Mouse (Mus musculus): ENCODE measurements at regions not wholly inside any gene's neighbourhood (a gene's known extent, or its start where the extent isn't known, plus 50 kb on each side); places are given as distances from the start of the nearest gene placed in this dataset.

DNA sequence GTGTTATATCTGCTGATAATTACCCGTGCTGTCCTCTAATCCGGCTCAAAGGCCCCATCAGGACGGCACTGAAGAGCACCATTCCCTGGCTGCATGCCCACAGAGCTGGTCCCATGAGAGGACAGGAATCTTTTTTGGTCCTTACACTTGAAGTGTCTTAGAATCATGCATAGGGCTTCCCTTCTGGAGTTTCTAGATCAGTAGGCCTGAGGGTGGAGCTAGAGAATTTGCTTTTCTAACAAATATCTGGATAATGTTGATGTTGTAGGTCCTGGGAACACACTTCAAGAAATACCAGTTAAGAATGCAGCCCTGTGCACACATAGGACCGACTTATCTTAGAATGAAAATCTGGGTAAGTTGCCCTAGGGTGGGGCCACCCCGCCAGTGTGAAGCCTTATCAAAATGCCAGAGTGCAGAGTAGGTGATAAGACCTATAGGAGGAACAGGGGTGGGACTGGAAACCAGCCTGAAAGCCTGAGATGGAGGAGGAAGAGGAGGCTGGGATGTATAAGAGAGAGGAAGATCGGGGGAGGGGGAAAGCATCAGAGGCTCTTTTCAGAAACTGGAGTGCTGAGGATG lies 111.2 kb downstream of the Bdh1 start:
- Histone ChIP-seq H3K9ac (ENCODE audit: low read depth, low read length) (no peak overlapping the region), H3K27me3 (ENCODE audit: control insufficient read depth, insufficient read depth, low read depth, low read length) (peaks cover 3% of the 10 kb centered on the region; the same call in 1 of the 2 replicates), H3K4me2 (ENCODE audit: low read depth, low read length) (no peak overlapping the region), H3K9me3 (replicated peaks; ENCODE audit: control insufficient read depth, low read length) (no peaks in the 10 kb centered on the region), H3K36me3 (ENCODE audit: control insufficient read depth, insufficient read depth) (no peaks in the 10 kb centered on the region), H3K4me3 (ENCODE audit: low read depth, low read length) (no peak overlapping the region), H3K4me1 (ENCODE audit: control insufficient read depth, low read depth, low read length) (peaks cover 23% of the 10 kb centered on the region), H3K27ac (ENCODE audit: low read length) (no peak overlapping the region)
- ATAC-seq (ENCODE audit: low read depth), result peak; percentile 90
- 26% methylated on average over 6 of the region's 6 CpGs for WGBS (ENCODE audit: insufficient replicate concordance)

DNA sequence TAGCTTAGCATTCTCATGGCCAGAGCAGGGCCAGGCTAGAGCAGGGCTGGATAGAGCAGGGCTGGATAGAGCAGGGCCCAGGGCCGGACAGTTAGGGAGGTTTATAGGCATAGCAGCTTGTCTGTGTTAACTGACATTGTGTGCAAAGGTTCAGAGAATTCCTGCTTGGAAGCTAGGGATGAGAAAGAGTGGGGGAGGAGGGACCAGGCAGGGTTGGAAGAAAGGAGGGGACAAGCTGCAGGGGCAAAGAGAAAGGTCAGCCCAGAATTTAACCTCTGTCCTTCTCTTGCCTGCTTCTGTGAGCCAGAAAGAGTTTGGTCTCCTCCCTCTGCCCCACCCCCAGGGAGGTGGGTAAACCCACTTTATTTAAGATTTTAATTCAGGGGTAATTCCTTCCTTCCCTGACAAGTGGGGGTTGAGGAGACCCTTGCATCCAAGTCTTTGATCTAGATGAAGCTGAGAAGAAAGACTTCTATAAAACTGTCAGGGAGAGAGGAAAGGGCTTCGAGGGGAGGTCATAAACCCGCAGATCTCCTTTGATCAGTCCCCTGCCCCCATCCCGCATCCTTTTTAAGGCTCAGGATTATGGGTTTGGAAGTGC lies 112.9 kb downstream of the Bdh1 start:
- no peak for ATAC-seq (ENCODE audit: low read depth)
- no peak overlapping the region for H3K4me2 ChIP-seq (ENCODE audit: low read depth, low read length)
- no peak overlapping the region for H3K27ac ChIP-seq (ENCODE audit: low read length)
- H3K36me3 ChIP-seq (ENCODE audit: control insufficient read depth, insufficient read depth), result no peaks in the 10 kb centered on the region
- H3K4me3 ChIP-seq (ENCODE audit: low read depth, low read length), result no peak overlapping the region
- H3K9ac ChIP-seq (ENCODE audit: low read depth, low read length), result no peak overlapping the region
- peaks cover 23% of the 10 kb centered on the region for H3K4me1 ChIP-seq (ENCODE audit: control insufficient read depth, low read depth, low read length)
- WGBS (ENCODE audit: insufficient replicate concordance), result 56% methylated on average over 4 of the region's 4 CpGs
- no peaks in the 10 kb centered on the region; the same call in 1 of the 2 replicates for H3K27me3 ChIP-seq (ENCODE audit: control insufficient read depth, insufficient read depth, low read depth, low read length)
- no peaks in the 10 kb centered on the region for H3K9me3 ChIP-seq (replicated peaks; ENCODE audit: control insufficient read depth, low read length)

DNA sequence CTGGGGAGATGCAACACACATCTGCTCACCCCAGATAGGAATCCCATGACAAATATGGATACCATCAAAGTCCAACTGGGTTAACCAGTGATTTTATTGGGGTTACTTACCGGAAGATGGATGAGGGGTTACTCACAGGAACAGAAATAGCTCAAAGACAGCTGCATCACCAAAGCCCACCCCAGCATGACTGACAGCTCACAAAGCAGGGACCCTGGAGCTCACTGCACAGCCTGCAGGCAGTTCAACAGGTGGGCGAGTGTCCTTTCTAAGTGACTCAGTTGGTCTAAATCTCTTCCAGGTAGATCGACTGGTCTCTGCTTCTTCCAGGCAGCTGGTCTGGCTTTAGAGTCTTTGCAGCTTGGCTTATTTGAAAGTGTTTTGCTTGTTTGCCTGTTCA lies 114.2 kb downstream of the Bdh1 start:
- H3K9me3 ChIP-seq (replicated peaks; ENCODE audit: control insufficient read depth, low read length), result no peaks in the 10 kb centered on the region
- H3K4me3 ChIP-seq (ENCODE audit: low read depth, low read length), result no peak overlapping the region
- H3K4me1 ChIP-seq (ENCODE audit: control insufficient read depth, low read depth, low read length), result peaks cover 23% of the 10 kb centered on the region
- no peak overlapping the region for H3K27ac ChIP-seq (ENCODE audit: low read length)
- H3K9ac ChIP-seq (ENCODE audit: low read depth, low read length), result no peak overlapping the region
- no peak for ATAC-seq (ENCODE audit: low read depth)
- 71% methylated on average over 3 of the region's 3 CpGs for WGBS (ENCODE audit: insufficient replicate concordance)
- no peaks in the 10 kb centered on the region for H3K27me3 ChIP-seq (ENCODE audit: control insufficient read depth, insufficient read depth, low read depth, low read length)
- no peak overlapping the region for H3K4me2 ChIP-seq (ENCODE audit: low read depth, low read length)
- no peaks in the 10 kb centered on the region for H3K36me3 ChIP-seq (ENCODE audit: control insufficient read depth, insufficient read depth)

DNA sequence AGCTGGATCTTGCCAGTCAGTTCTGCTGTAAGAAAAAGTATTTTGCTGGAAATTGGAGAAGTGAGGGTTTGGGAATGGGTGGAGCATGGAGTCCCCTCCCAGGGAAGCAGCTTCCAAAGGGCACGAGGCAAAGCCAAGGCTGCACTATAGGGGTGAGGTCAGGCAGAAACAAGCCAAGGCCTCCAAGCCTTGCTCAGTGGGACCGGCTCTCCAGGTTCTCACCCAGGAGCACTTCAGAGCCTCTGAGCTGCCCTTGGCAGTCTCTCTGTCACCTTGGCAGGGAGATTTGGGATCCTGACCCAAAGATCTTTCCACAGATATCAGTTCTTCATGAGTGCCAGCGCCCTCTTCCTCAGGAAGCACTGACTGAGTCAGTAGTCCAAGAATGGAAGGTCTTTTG lies 116.5 kb downstream of the Bdh1 start:
- Histone ChIP-seq H3K9ac (ENCODE audit: low read depth, low read length) (no peak overlapping the region), H3K27me3 (ENCODE audit: control insufficient read depth, insufficient read depth, low read depth, low read length) (no peaks in the 10 kb centered on the region), H3K4me1 (ENCODE audit: control insufficient read depth, low read depth, low read length) (peaks cover 13% of the 10 kb centered on the region), H3K36me3 (ENCODE audit: control insufficient read depth, insufficient read depth) (no peaks in the 10 kb centered on the region), H3K9me3 (replicated peaks; ENCODE audit: control insufficient read depth, low read length) (no peaks in the 10 kb centered on the region), H3K27ac (ENCODE audit: low read length) (no peak overlapping the region), H3K4me3 (ENCODE audit: low read depth, low read length) (no peak overlapping the region), H3K4me2 (ENCODE audit: low read depth, low read length) (no peak overlapping the region)
- WGBS (ENCODE audit: insufficient replicate concordance), result 64% methylated on average over 3 of the region's 3 CpGs
- ATAC-seq (ENCODE audit: low read depth), result no peak

DNA sequence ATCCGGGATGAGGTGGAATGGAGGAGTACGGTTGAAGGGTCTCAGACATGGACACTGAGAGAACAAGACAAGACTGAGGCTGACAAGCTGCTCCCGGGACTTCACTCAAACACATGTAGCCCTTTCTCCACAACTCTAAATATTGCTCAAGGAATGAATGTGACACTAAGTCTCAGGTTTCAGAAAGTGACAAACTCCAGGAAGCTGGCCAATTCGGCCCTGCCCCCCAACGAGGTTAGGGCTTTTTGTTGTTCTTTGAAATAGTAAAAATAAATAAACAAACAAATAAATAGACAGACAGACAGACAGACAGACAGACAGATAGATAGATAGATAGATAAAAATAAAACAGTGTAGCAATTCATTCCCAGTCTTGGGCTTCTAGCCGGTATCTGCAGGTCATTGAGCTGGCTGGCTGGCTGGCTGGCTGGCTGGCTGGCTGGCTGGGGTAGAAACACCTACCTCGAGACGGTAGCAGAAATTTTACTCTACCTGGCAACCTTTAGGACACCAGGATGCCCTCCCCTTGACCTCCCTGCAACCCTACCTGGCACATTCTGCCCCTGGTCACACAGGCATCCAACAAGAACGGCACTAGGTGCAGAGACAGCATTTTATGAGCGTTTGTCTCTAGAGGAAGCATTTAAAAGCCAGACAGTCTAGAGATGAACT lies 119.6 kb upstream of the Dlg1 start:
- no peak for ATAC-seq (ENCODE audit: low read depth)
- H3K9me3 ChIP-seq (replicated peaks; ENCODE audit: control insufficient read depth, low read length), result no peaks in the 10 kb centered on the region
- H3K36me3 ChIP-seq (ENCODE audit: control insufficient read depth, insufficient read depth), result no peaks in the 10 kb centered on the region
- 46% methylated on average over 10 of the region's 10 CpGs for whole genome bisulfite sequencing (ENCODE audit: insufficient replicate concordance)
- H3K4me2 ChIP-seq (ENCODE audit: low read depth, low read length), result no peak overlapping the region
- H3K4me1 ChIP-seq (ENCODE audit: control insufficient read depth, low read depth, low read length), result no peaks in the 10 kb centered on the region
- no peak overlapping the region for H3K27ac ChIP-seq (ENCODE audit: low read length)
- H3K4me3 ChIP-seq (ENCODE audit: low read depth, low read length), result no peak overlapping the region
- H3K9ac ChIP-seq (ENCODE audit: low read depth, low read length), result no peak overlapping the region
- H3K27me3 ChIP-seq (ENCODE audit: control insufficient read depth, insufficient read depth, low read depth, low read length), result peaks cover 43% of the 10 kb centered on the region

DNA sequence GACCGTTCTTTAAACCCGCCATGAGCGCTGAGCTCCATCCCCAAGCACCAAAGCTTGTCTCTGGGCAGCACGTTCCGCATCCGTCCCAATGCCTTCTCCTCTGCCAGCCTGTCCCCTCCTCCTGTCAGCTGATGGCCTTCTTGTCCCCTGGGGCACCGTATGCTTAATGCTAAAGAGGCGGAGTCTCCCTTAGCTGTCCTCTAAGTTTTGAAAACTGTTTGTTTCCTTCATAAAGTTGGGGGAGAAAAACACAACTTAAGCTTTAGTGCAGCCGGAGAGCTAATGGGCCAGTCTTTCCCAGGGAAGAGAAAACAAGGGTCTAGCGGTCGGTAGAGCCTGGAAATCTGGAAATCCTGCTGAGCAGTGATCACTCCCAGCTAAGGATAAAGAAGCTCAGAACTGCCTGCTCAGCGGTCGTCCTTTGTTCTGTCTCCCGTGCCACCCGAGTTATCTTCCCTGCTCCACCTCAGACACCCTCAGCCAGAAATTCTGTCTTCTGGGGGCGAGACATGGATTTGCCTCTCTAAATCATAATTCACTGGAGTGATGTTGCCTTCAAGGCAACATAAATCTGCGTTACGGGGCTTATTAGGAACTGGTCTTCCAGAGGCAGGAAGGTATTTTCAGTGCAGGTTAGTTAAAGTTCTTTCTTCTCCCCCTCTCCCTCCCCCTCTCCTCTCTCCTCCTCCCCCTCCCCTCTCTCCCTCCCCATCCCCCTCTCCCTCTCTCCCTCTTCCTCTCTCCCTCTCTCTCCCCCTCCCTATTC lies 117.0 kb upstream of the Dlg1 start:
- no peak for ATAC-seq (ENCODE audit: low read depth)
- H3K4me2 ChIP-seq (ENCODE audit: low read depth, low read length), result no peak overlapping the region
- peaks cover 12% of the 10 kb centered on the region for H3K4me1 ChIP-seq (ENCODE audit: control insufficient read depth, low read depth, low read length)
- no peak overlapping the region for H3K27ac ChIP-seq (ENCODE audit: low read length)
- peaks cover 46% of the 10 kb centered on the region for H3K27me3 ChIP-seq (ENCODE audit: control insufficient read depth, insufficient read depth, low read depth, low read length)
- H3K36me3 ChIP-seq (ENCODE audit: control insufficient read depth, insufficient read depth), result no peaks in the 10 kb centered on the region
- no peak overlapping the region for H3K9ac ChIP-seq (ENCODE audit: low read depth, low read length)
- H3K9me3 ChIP-seq (replicated peaks; ENCODE audit: control insufficient read depth, low read length), result no peaks in the 10 kb centered on the region
- H3K4me3 ChIP-seq (ENCODE audit: low read depth, low read length), result no peak overlapping the region
- 5% methylated on average over 18 of the region's 18 CpGs for WGBS (ENCODE audit: insufficient replicate concordance)

DNA sequence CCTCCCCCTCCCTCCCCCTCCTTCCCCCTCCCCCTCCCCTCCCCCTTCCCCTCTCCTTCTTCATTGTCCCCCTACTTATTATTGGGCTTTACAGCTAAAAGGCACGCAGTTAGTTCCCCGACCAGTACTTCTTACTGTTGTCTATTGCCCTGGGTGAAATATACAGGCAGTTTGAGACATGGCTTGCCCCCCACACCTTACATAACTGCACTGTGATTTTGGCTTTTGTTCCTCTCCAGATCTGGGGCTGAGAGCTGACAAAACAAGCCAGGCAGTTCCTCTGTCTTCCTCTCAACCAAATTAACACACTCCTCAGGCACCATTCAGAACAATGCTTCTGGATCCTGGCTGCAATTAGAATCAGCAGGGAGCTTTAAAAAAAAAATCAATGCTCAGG lies 116.4 kb upstream of the Dlg1 start:
- H3K36me3 ChIP-seq (ENCODE audit: control insufficient read depth, insufficient read depth), result no peaks in the 10 kb centered on the region
- WGBS (ENCODE audit: insufficient replicate concordance), result 4% methylated on average over 2 of the region's 2 CpGs
- no peak overlapping the region for H3K4me2 ChIP-seq (ENCODE audit: low read depth, low read length)
- no peaks in the 10 kb centered on the region for H3K9me3 ChIP-seq (replicated peaks; ENCODE audit: control insufficient read depth, low read length)
- no peak overlapping the region for H3K27ac ChIP-seq (ENCODE audit: low read length)
- no peak overlapping the region for H3K9ac ChIP-seq (ENCODE audit: low read depth, low read length)
- no peak for ATAC-seq (ENCODE audit: low read depth)
- peaks cover 46% of the 10 kb centered on the region for H3K27me3 ChIP-seq (ENCODE audit: control insufficient read depth, insufficient read depth, low read depth, low read length)
- peaks cover 12% of the 10 kb centered on the region for H3K4me1 ChIP-seq (ENCODE audit: control insufficient read depth, low read depth, low read length)
- no peak overlapping the region for H3K4me3 ChIP-seq (ENCODE audit: low read depth, low read length)

DNA sequence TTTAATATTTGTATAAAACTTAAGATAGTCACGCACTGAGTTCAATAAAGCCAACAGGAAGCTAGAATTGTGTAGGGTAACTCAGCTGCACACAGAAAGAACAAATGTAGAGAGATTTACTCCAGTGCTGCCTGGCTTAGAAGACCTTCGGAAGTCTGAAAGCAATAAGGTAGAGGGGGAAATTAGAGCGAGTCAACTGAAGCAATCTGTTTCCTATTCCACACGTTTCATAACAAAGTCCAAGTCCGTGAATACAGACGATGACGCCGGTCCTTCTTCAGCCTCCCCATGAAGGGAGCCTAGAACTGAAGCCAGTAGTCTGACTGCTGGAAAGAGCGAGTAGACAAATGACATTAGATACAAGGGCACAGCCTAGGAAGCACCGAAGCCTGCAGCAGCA lies 115.9 kb upstream of the Dlg1 start:
- ATAC-seq (ENCODE audit: low read depth), result no peak
- no peaks in the 10 kb centered on the region for H3K36me3 ChIP-seq (ENCODE audit: control insufficient read depth, insufficient read depth)
- WGBS (ENCODE audit: insufficient replicate concordance), result 58% methylated on average over 10 of the region's 10 CpGs
- no peak overlapping the region for H3K27ac ChIP-seq (ENCODE audit: low read length)
- peaks cover 12% of the 10 kb centered on the region for H3K4me1 ChIP-seq (ENCODE audit: control insufficient read depth, low read depth, low read length)
- H3K27me3 ChIP-seq (ENCODE audit: control insufficient read depth, insufficient read depth, low read depth, low read length), result peaks cover 46% of the 10 kb centered on the region
- H3K9ac ChIP-seq (ENCODE audit: low read depth, low read length), result no peak overlapping the region
- H3K4me3 ChIP-seq (ENCODE audit: low read depth, low read length), result no peak overlapping the region
- H3K4me2 ChIP-seq (ENCODE audit: low read depth, low read length), result no peak overlapping the region
- H3K9me3 ChIP-seq (replicated peaks; ENCODE audit: control insufficient read depth, low read length), result no peaks in the 10 kb centered on the region

DNA sequence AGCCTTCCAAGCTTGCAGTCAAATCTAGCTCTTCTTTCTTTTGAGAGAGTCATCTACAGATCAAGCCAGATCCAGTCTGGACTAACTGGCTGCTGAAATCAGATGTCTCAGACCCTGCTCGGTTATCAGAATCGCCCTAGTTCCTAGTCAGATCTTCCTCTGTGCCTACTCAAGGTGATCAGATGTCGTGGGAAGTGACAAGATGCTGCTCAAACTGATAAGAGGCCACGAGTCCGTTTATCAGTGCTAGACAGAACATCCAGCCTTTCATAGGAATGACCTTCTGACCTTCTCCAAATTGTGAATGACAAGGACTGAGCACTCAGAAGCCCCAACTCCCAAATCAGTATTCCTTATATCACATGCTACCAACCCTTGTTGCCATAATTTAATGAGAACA lies 113.3 kb upstream of the Dlg1 start:
- no peak overlapping the region for H3K4me3 ChIP-seq (ENCODE audit: low read depth, low read length)
- H3K4me2 ChIP-seq (ENCODE audit: low read depth, low read length), result no peak overlapping the region
- peaks cover 21% of the 10 kb centered on the region for H3K4me1 ChIP-seq (ENCODE audit: control insufficient read depth, low read depth, low read length)
- H3K9me3 ChIP-seq (replicated peaks; ENCODE audit: control insufficient read depth, low read length), result no peaks in the 10 kb centered on the region
- ATAC-seq (ENCODE audit: low read depth), result no peak
- H3K36me3 ChIP-seq (ENCODE audit: control insufficient read depth, insufficient read depth), result no peaks in the 10 kb centered on the region
- no peak overlapping the region for H3K27ac ChIP-seq (ENCODE audit: low read length)
- WGBS (ENCODE audit: insufficient replicate concordance), result 14% methylated on average over 5 of the region's 5 CpGs
- peaks cover 34% of the 10 kb centered on the region for H3K27me3 ChIP-seq (ENCODE audit: control insufficient read depth, insufficient read depth, low read depth, low read length)
- no peak overlapping the region for H3K9ac ChIP-seq (ENCODE audit: low read depth, low read length)

All from liver, embryonic 16.5 days (tissue).